Mouse (Mus musculus) brain, embryonic 18.5 days (tissue): ENCODE data around the gene Ubp1.

Experiments
- DNase-seq: peaks from one replicate; pipeline ENCODE4 v3.0.0-alpha.2; 2012; ENCODE audit warnings: low read depth, low spot score

Gene Ubp1

GRCm38 (mm10) chr9:113969399-113969798, 38.7 kb downstream of the Ubp1 start:
- DNase-seq = no peak

DNA sequence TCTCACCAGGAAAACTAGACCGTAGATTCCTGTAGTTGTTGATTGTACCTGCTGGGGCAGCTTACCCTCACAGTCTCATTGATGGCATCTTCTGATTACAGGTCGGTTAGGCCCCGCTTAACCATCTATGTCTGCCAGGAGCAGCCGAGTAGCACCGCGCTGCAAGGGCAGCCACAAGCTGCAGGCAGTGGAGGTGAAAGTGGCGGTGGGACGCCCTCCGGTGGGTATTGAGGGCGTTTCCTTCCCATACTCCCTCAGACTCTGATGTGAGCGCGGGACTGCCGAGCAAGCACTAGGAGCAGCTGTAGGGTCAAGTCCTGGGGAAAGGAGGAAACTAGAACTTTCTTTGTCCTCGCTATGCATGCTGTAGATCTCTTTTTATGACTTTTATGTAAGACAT, 39.3 kb downstream of the Ubp1 start:
- no peak for DNase-seq

DNA sequence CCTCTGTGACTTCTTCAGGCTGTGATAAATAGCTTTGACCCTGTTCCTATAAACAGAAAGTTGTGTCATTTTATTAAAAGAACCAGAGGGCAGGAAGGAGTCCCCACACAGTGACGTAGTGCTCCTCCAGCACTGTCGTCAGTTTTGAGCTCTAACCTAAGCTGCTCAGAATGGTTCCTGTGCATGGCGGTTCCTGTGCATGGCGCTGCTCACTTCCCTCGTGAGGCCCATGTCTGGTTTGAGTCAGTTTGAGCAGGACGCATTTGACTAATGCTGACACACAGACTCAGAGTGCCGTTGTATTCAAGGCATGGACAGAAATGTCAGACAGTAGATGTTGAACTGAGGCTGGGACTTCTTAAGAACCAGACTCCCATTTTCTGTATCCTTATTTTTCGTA, 40.9 kb downstream of the Ubp1 start:
- no peak for DNase-seq

GRCm38 (mm10) chr9:113973857-113974256, 43.1 kb downstream of the Ubp1 start:
- no peak for DNase-seq

GRCm38 (mm10) chr9:113974945-113975344, 44.2 kb downstream of the Ubp1 start:
- no peak for DNase-seq

- DNase-seq = no peak
Measured at GRCm38 (mm10) chr9:113975442-113975841, 44.7 kb downstream of the Ubp1 start.

DNA sequence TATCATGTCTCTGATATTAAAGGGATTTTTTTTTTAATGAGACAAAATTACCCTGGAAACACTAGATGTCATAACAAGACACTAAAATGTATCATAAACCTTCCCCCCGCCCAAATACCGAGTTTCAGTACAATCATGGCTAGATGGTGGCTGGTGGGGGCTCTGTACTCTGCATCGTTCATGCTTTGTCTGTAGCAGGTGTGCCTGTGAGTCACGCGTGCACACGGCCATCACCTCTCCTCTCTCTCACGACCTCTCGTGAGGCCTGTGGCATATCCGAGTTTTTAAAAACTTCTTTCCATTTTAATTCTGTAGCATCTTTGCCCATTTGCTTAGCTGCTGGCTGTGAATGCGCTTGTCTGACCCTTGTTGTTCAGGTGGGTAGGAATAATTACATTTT, 45.5 kb downstream of the Ubp1 start:
- no peak for DNase-seq

- no peak for DNase-seq
Measured at GRCm38 (mm10) chr9:113977225-113977840, 46.6 kb downstream of the Ubp1 start.

DNA sequence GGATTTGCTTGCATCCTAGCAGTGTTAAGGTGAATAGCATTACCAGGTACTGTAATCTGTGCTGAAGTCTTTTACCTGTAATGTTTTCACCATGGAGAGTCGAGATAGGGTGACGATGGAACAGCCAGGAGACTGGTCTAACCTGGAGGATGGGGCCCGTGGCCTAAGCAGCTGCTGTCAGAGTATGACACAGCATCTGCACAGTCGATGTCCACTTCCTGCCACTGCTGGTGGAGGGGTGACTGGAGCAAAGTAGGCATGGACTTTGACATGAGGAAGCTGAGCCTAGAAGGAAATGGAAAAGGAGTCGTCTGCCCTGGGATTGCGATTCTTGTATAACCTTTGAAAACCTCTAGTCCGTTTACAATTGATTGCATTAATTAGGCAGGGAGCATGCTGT, 47.9 kb downstream of the Ubp1 start:
- DNase-seq = no peak

DNA sequence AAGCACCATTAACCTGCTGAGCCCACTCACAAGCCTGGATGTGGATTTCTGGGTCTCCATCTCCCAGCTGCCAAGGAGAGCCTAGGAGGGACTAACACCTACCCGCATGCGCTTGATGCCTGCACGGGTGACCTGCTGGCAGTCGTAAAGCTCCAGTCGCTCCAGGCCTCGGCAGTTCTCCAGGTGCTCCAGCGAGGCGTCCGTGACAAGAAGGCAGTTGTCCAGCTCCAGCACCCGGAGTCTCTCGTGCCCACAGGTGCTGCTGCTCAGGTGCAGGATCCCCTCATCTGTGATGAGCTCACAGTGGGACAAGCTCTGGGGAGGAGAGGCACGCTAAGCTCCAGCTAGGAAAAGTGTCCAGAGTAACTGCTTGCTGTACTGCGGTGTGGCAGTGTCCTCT, 48.6 kb downstream of the Ubp1 start:
- DNase-seq = no peak

- DNase-seq = no peak
Measured at GRCm38 (mm10) chr9:113981099-113981880, 50.6 kb downstream of the Ubp1 start.

DNA sequence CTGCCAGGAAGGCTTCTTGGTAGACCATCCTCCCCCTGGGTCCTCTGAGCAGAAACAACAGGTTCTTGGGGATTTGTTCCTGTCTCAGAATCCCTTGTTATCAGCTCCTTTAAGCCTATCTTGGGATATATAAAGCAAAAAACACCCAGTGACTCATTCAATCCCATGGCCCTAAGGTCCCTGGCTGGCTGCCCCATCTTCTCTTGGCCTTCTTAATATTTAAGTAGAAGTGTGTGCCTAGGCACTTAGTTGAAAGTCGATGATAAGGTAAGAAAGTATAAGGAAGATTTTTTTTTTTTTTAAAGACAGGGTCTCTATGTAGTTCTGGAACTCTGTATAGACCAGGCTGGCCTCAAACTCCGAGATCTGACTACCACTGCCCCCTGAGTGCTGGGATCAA, 51.7 kb downstream of the Ubp1 start:
- no peak for DNase-seq

- no peak for DNase-seq
Measured at GRCm38 (mm10) chr9:113982883-113983670, 52.3 kb downstream of the Ubp1 start.

GRCm38 (mm10) chr9:113984946-113985620, 54.3 kb downstream of the Ubp1 start:
- no peak for DNase-seq

- peak; percentile 58 for DNase-seq
Measured at GRCm38 (mm10) chr9:113990547-113991248, 60.0 kb downstream of the Ubp1 start.

DNA sequence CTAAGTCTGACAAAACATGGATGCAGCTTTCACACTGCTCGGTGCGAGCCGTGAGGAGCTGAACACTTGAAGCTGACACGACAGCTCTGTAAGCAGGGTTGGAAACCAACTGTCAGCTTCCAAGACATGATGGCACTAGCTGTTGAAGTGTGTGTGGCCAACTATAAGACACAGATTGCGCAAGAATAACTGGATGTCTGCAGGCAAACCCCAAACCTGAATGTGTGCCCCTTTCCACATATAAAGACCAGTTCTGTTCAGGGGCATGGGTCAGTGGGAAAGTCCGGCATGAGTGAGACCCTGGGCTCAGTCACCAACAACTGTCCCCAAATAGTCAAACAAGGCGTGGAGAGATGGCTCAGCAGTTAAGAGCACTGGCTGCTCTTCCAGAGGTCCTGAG, 62.1 kb downstream of the Ubp1 start:
- DNase-seq = no peak

- no peak for DNase-seq
Measured at GRCm38 (mm10) chr9:113998311-113998710, 67.6 kb downstream of the Ubp1 start.

GRCm38 (mm10) chr9:114006801-114007200, 76.1 kb downstream of the Ubp1 start:
- DNase-seq = no peak

DNA sequence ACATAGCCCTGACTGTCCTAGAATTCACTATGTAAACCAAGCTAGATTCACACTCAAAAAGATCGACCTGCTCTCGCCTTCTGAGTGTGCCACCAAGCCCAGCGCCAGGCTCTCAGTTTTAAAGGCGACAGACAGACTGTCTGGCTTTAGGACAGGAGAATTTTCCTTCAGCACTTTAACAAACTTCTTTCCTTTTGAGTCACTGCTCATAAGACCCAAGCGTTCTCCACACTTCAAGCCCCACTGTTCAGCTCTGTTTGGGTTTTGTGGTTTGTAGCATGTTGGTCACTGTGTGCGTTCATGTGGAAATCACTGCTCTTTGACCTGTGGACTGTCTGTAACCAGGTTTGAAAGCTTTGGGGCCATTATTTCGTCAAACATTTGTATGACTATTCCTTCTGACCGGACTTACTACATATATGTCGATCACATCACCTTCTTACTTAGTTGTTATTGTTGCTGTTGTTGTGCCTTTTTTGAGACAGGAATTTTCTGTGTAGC, 77.2 kb downstream of the Ubp1 start:
- DNase-seq = no peak

GRCm38 (mm10) chr9:114009526-114009925, 78.8 kb downstream of the Ubp1 start:
- DNase-seq = no peak

DNA sequence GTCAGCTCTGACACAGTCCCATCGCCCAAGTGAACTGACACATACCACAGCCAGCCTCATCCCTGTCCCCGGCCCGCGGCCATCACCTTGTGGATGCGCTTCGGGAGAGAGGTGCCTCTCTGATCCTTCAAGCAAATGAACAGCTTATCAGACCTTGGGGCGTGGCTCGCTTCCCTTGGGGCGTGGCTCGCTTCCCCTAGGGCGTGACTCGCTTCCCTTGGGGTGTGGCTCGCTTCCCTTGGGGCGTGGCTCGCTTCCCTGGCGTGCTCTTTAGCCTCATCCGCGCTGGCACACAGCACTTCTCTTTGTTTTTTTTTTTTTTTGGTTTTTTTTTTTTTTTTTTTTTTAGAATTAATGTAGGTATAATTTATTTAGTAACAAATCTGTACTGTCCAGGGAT, 80.5 kb downstream of the Ubp1 start:
- no peak for DNase-seq
